10 mouse cellular contexts compared by ENCODE assay signal in genomic region chr7:19746426-19747201, GRCm38 (mm10). TPM values are rescaled to one million over a fixed set of nuclear protein-coding genes. Genes with fewer than 3 reads are reported as not detected.
A peak's percentile ranks its signal among the peaks of the same experiment; 100 is the strongest.
DNase-seq lines count a peak whose midpoint lies in the region; ATAC-seq lines count a peak whose summit lies in the region.
"Had no signal": no experiment of that assay in that cellular context is flagged by ENCODE, and none has a peak within 500 bp of the region (broad histone marks: within the 10 kb centered on the region; RNA-seq: fewer than 3 reads in every experiment).

No protein-coding gene starts in this region.

- H3K9ac ChIP-seq in kidney, embryonic 14.5 days (ENCODE audit: low read depth, low read length) = 0 out of 2 replicates have a peak overlapping the region, but pooled peaks have one; percentile 28
- peak overlapping the region; percentile 93 for H3K9ac ChIP-seq in embryonic facial prominence, embryonic 13.5 days
- peak overlapping the region; percentile 85; the same call in 1 of the 2 replicates for H3K9ac ChIP-seq in limb, embryonic 12.5 days (replicated peaks)

- peak overlapping the region; percentile 90 for H3K4me3 ChIP-seq in kidney, embryonic 14.5 days (ENCODE audit: low read length)
- peak overlapping the region; percentile 89 for H3K4me3 ChIP-seq in embryonic facial prominence, embryonic 13.5 days
- H3K4me3 ChIP-seq in limb, embryonic 12.5 days (replicated peaks) = peak overlapping the region; percentile 23

- peak overlapping the region; percentile 67 for H3K4me2 ChIP-seq in kidney, embryonic 14.5 days (replicated peaks; ENCODE audit: low read depth, low read length)
- peak overlapping the region; percentile 82 for H3K4me2 ChIP-seq in embryonic facial prominence, embryonic 13.5 days
- H3K4me2 ChIP-seq in limb, embryonic 12.5 days = peak overlapping the region; percentile 80

- H3K9me3 ChIP-seq in kidney, embryonic 14.5 days (ENCODE audit: control insufficient read depth, low read length) = no peaks in the 10 kb centered on the region
- H3K9me3 ChIP-seq in embryonic facial prominence, embryonic 13.5 days = no peaks in the 10 kb centered on the region
- no peaks in the 10 kb centered on the region for H3K9me3 ChIP-seq in limb, embryonic 12.5 days

- peaks cover 61% of the 10 kb centered on the region for H3K4me1 ChIP-seq in kidney, embryonic 14.5 days (ENCODE audit: control insufficient read depth, insufficient read depth, low read length)
- H3K4me1 ChIP-seq in embryonic facial prominence, embryonic 13.5 days = peaks cover 43% of the 10 kb centered on the region
- peaks cover 48% of the 10 kb centered on the region for H3K4me1 ChIP-seq in limb, embryonic 12.5 days (replicated peaks)

- H3K36me3 ChIP-seq in kidney, embryonic 14.5 days (ENCODE audit: control insufficient read depth, insufficient read depth, low read length) = peaks cover 14% of the 10 kb centered on the region
- H3K36me3 ChIP-seq in embryonic facial prominence, embryonic 13.5 days = peaks cover 29% of the 10 kb centered on the region
- H3K36me3 ChIP-seq in limb, embryonic 12.5 days = peaks cover 27% of the 10 kb centered on the region

- ATAC-seq in kidney, embryonic 14.5 days (ENCODE audit: low FRiP score, low TSS enrichment) = no peak
- ATAC-seq in embryonic facial prominence, embryonic 13.5 days (ENCODE audit: insufficient number of reproducible peaks, insufficient read depth, low FRiP score, low TSS enrichment, low read depth) = no peak
- no peak for ATAC-seq in limb, embryonic 12.5 days (ENCODE audit: insufficient number of reproducible peaks, insufficient read depth, low FRiP score, low TSS enrichment, low read depth)
- ATAC-seq in monocyte, adult 5-6 weeks (replicated peaks; ENCODE audit: insufficient number of reproducible peaks, low FRiP score, low TSS enrichment, poor library complexity, severe bottlenecking) = no peak
- ATAC-seq: inflammation-experienced regulatory T-cells, adult 6 months had no signal

- no peaks in the 10 kb centered on the region for H3K27me3 ChIP-seq in kidney, embryonic 14.5 days (ENCODE audit: control insufficient read depth, insufficient read depth, low read length)
- H3K27me3 ChIP-seq in embryonic facial prominence, embryonic 13.5 days = no peaks in the 10 kb centered on the region
- H3K27me3 ChIP-seq in limb, embryonic 12.5 days = no peaks in the 10 kb centered on the region

- WGBS in kidney, embryonic 14.5 days = 18% methylated on average over 6 of the region's 6 CpGs
- 26% methylated on average over 6 of the region's 6 CpGs for WGBS in embryonic facial prominence, embryonic 13.5 days
- WGBS in limb, embryonic 12.5 days = 42% methylated on average over 6 of the region's 6 CpGs

- DNase-seq in kidney, adult 11 months = no peak
- DNase-seq in retina, postnatal 7 days (ENCODE audit: low read depth, low spot score) = peak; percentile 28
- DNase-seq in urinary bladder, adult 18-20 months (ENCODE audit: low spot score in 2 of 2) = no peak
- DNase-seq in frontal cortex, postnatal 25 days (ENCODE audit: low spot score in 2 of 2) = no peak
- DNase-seq: adrenal gland, postnatal 25 days had no signal

- H3K27ac ChIP-seq in kidney, embryonic 14.5 days (ENCODE audit: low read depth, low read length) = peak overlapping the region; percentile 78; the same call in 1 of the 2 replicates
- 0 out of 2 replicates have a peak overlapping the region, but pooled peaks have one; percentile 92 for H3K27ac ChIP-seq in embryonic facial prominence, embryonic 13.5 days
- no peak overlapping the region for H3K27ac ChIP-seq in limb, embryonic 12.5 days

RNA-seq across cellular contexts. Expression of gene Nectin2, which starts 3.7 kb away (rescaled TPM):
- 106 and 139 TPM in 2 replicates for polyA plus RNA-seq in kidney, embryonic 14.5 days (2014; fragmentation: Nextera tagmentation; extraction: Ambion mirVana)
- 82.9 and 87.0 TPM in 2 replicates for polyA plus RNA-seq in embryonic facial prominence, embryonic 13.5 days (2015; fragmentation: Nextera tagmentation; extraction: Ambion mirVana)
- 65.0 and 74.9 TPM in 2 replicates for polyA plus RNA-seq in limb, embryonic 12.5 days (2016; fragmentation: Nextera tagmentation; extraction: Ambion mirVana)
- total RNA-seq in monocyte, adult 5-6 weeks (2017) = not detected in 3 replicates

RNA-seq across cellular contexts. Expression of gene Bcam, which starts 24.2 kb away (rescaled TPM):
- 177 and 214 TPM in 2 replicates for polyA plus RNA-seq in kidney, embryonic 14.5 days (2014; fragmentation: Nextera tagmentation; extraction: Ambion mirVana)
- polyA plus RNA-seq in embryonic facial prominence, embryonic 13.5 days (2015; fragmentation: Nextera tagmentation; extraction: Ambion mirVana) = 98.1 and 116 TPM in 2 replicates
- polyA plus RNA-seq in limb, embryonic 12.5 days (2016; fragmentation: Nextera tagmentation; extraction: Ambion mirVana) = 59.7 and 63.3 TPM in 2 replicates
- total RNA-seq in monocyte, adult 5-6 weeks (2017) = not detected in 3 replicates

RNA-seq across cellular contexts. Expression of gene Tomm40, which starts 31.4 kb away (rescaled TPM):
- 159 and 177 TPM in 2 replicates for polyA plus RNA-seq in kidney, embryonic 14.5 days (2014; fragmentation: Nextera tagmentation; extraction: Ambion mirVana)
- polyA plus RNA-seq in embryonic facial prominence, embryonic 13.5 days (2015; fragmentation: Nextera tagmentation; extraction: Ambion mirVana) = 112 and 139 TPM in 2 replicates
- polyA plus RNA-seq in limb, embryonic 12.5 days (2016; fragmentation: Nextera tagmentation; extraction: Ambion mirVana) = 166 and 174 TPM in 2 replicates
- 19.6 to 24.2 TPM (median 23.8 TPM) in 3 replicates for total RNA-seq in monocyte, adult 5-6 weeks (2017)

RNA-seq across cellular contexts. Expression of gene Apoe, which starts 47.6 kb away (rescaled TPM):
- 175 and 184 TPM in 2 replicates for polyA plus RNA-seq in kidney, embryonic 14.5 days (2014; fragmentation: Nextera tagmentation; extraction: Ambion mirVana)
- 200 and 263 TPM in 2 replicates for polyA plus RNA-seq in embryonic facial prominence, embryonic 13.5 days (2015; fragmentation: Nextera tagmentation; extraction: Ambion mirVana)
- polyA plus RNA-seq in limb, embryonic 12.5 days (2016; fragmentation: Nextera tagmentation; extraction: Ambion mirVana) = 114 and 131 TPM in 2 replicates
- total RNA-seq in monocyte, adult 5-6 weeks (2017) = 4,026 to 6,646 TPM (median 6,582 TPM) in 3 replicates

RNA-seq across cellular contexts. Expression of gene Cblc, which starts 50.0 kb away (rescaled TPM):
- 4.7 and 7.3 TPM in 2 replicates for polyA plus RNA-seq in kidney, embryonic 14.5 days (2014; fragmentation: Nextera tagmentation; extraction: Ambion mirVana)
- polyA plus RNA-seq in embryonic facial prominence, embryonic 13.5 days (2015; fragmentation: Nextera tagmentation; extraction: Ambion mirVana) = 8.1 and 10.4 TPM in 2 replicates
- polyA plus RNA-seq in limb, embryonic 12.5 days (2016; fragmentation: Nextera tagmentation; extraction: Ambion mirVana) = 2.8 and 3.1 TPM in 2 replicates
- not detected in 3 replicates for total RNA-seq in monocyte, adult 5-6 weeks (2017)

Comparison
In these comparisons a context has a peak if more than half of its experiments do, and no peak if none do; other contexts are left out.
1. H3K4me3 ChIP-seq: peak in every context shown above with its lines; median percentile 90 in kidney, embryonic 14.5 days; 89 in embryonic facial prominence, embryonic 13.5 days; 23 in limb, embryonic 12.5 days.
2. H3K9ac ChIP-seq: peak in every context shown above with its lines; median percentile 93 in embryonic facial prominence, embryonic 13.5 days; 85 in limb, embryonic 12.5 days; 28 in kidney, embryonic 14.5 days.